Mouse (Mus musculus) forebrain, embryonic 10.5 days (tissue): ENCODE data around the gene Lrrc41. TPM values are rescaled to one million over a fixed set of nuclear protein-coding genes. Genes with fewer than 3 reads are reported as not detected.

Experiments used
- DNase-seq: peaks from one replicate; pipeline ENCODE4 v3.0.0-alpha.2; 2017; ENCODE audit warnings: low spot score; ENCODE audit errors: extremely low spot score
- H3K27ac ChIP-seq: fragments of 300-500 bp; sonication (generic); 2 replicates; pipeline ENCODE4 v1.5.1; 2016; ENCODE audit warnings: mild to moderate bottlenecking
- H3K27me3 ChIP-seq: fragments of 300-500 bp; sonication (generic); 2 replicates; pipeline ENCODE4 v1.6.1; 2016; ENCODE audit warnings: mild to moderate bottlenecking; ENCODE audit not compliant: poor library complexity, severe bottlenecking
- H3K36me3 ChIP-seq: fragments of 300-500 bp; sonication (generic); replicated peaks from 2 replicates; pipeline ENCODE4 v1.6.1; 2016; ENCODE audit warnings: mild to moderate bottlenecking, moderate library complexity
- H3K4me1 ChIP-seq: fragments of 300-500 bp; sonication (generic); 2 replicates; pipeline ENCODE4 v1.6.1; 2016
- H3K4me3 ChIP-seq: fragments of 300-500 bp; sonication (generic); 2 replicates; pipeline ENCODE4 v1.5.1; 2016; ENCODE audit warnings: mild to moderate bottlenecking, moderate library complexity
- H3K9me3 ChIP-seq: fragments of 300-500 bp; sonication (generic); 2 replicates; pipeline ENCODE4 v1.6.1; 2016; ENCODE audit warnings: mild to moderate bottlenecking, moderate library complexity
- WGBS: fragments of 180-500 bp; shearing (Covaris S2); methylation state at CpG from one replicate; pipeline ENCODE4 v1.1.7; 2016; 5-methylcytosine and 5-hydroxymethylcytosine counted together
- polyA plus RNA-seq: library from polyadenylated mRNA; unstranded; fragments of >200 nt; fragmentation: Nextera tagmentation; extraction: Ambion mirVana; gene quantifications from 2 replicates; pipeline ENCODE4 v1.2.1, GENCODE M21; 2016

Lrrc41 gene
- polyA plus RNA-seq, 1 experiment from 2014 or later, result 61.8 TPM

DNA sequence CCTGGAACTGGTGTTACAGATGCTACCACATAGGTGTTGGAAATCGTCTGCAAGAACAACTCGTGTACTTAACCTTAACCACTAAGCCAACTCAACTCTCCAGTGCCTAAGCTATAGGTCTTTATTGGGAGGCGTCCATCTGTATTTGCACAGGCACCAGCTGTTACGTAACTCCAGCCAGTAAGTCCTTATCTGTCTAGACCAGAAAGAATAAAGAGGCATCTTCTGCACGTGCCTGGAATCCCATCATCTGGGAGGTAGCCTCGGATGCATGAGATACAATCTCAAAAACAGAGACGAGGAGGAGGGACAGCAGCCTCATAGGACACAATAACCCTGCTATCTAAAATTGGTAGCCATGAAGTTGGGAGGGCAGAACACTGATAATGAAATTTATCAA, 25.9 kb downstream of the Lrrc41 start:
- peaks cover 100% of the 10 kb centered on the region for H3K36me3 ChIP-seq
- H3K27ac ChIP-seq, result no peak overlapping the region
- no peaks in the 10 kb centered on the region for H3K4me1 ChIP-seq
- DNase-seq, result no peak
- H3K9me3 ChIP-seq, result no peaks in the 10 kb centered on the region
- H3K4me3 ChIP-seq, result no peak overlapping the region
- WGBS, result 91% methylated on average over 7 of the region's 7 CpGs
- no peaks in the 10 kb centered on the region for H3K27me3 ChIP-seq

DNA sequence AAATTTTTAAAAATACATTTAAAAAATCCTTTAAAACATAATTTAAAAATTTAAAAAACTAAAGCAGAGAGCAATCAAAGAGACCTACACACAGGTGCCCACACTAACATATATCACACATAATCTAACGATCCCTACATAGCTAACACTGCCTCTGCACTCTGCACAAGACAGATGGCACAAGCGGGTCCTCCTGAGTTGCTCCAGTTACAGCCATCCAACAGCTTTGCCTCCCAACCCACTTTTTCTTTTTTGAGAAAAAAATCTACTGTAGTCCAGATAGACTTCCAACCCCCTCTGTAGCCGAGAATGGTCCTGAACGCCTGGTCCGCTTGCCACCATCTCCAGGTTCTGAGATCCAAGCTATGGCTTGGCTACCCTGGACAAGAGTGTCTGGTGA, 30.2 kb downstream of the Lrrc41 start:
- no peaks in the 10 kb centered on the region for H3K9me3 ChIP-seq
- no peak overlapping the region for H3K27ac ChIP-seq
- peaks cover 95% of the 10 kb centered on the region for H3K36me3 ChIP-seq
- H3K4me3 ChIP-seq, result no peak overlapping the region
- H3K4me1 ChIP-seq, result no peaks in the 10 kb centered on the region
- DNase-seq, result no peak
- H3K27me3 ChIP-seq, result no peaks in the 10 kb centered on the region
- WGBS, result 94% methylated on average over 5 of the region's 5 CpGs

DNA sequence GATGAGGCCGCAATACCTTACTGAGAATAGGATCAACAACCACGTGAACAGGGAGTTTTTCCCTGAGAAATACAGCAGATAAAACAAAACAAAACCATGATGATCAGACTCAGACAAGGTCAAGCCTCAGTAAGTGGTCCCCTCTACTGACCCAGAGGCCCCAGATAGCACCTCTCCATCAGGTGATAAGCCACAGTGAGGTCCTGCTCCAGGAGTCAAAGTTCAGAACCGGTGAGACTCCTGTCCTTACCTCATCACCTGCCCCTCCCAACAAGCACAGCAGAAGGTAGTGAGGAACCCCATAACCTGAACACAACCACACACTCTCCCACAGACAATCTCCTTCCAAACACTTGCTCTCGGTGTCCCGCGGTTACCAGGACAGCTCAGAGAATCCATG, 35.6 kb downstream of the Lrrc41 start:
- DNase-seq, result no peak
- no peaks in the 10 kb centered on the region for H3K9me3 ChIP-seq
- H3K27ac ChIP-seq, result no peak overlapping the region
- H3K36me3 ChIP-seq, result peaks cover 94% of the 10 kb centered on the region
- 94% methylated on average over 6 of the region's 6 CpGs for WGBS
- peaks cover 7% of the 10 kb centered on the region; the same call in 1 of the 2 replicates for H3K4me1 ChIP-seq
- no peak overlapping the region for H3K4me3 ChIP-seq
- H3K27me3 ChIP-seq, result no peaks in the 10 kb centered on the region

DNA sequence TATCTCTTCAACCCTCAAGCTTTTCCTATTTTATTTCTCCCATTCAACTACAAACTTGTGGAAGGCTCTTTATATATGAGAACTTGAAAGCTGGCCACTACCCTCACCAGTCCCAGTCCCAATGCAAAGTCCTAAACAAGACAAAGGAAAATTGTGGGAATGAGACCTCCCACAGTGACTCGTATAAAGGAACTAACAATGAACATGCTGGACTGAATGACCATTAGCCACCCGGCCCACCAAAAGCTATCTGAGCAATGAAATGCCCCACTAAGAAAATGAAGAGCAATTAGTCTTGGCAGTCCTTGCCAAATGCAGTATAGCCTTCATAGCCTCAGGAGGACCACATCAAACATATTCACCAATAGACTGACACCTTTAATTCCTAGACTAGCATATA, 36.4 kb downstream of the Lrrc41 start:
- Histone ChIP-seq H3K36me3 (peaks cover 95% of the 10 kb centered on the region), H3K27ac (no peak overlapping the region), H3K4me1 (peaks cover 7% of the 10 kb centered on the region; the same call in 1 of the 2 replicates), H3K4me3 (no peak overlapping the region), H3K9me3 (no peaks in the 10 kb centered on the region), H3K27me3 (no peaks in the 10 kb centered on the region)
- DNase-seq, result no peak
- WGBS, result 76% methylated on average over 2 of the region's 2 CpGs

DNA sequence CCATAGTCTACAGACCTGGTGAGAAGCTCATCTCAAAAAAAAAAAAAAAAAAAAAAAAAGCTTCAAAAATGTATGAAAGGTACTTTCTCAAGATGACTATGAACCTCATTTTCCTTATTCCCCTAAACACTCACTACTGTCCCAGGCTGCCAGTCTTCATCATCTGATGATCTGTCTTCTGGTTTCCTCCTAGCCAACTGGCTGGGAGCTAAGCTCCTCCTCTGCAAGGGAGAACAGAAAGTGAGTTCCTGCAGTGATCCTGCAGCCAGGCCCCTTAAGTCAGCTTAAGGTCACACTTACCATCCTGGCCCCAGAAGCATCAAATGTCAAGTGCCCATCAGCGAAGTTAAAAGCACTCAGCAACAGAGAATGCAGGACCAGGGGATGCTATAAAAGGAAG, 47.7 kb downstream of the Lrrc41 start:
- Histone ChIP-seq H3K4me1 (peaks cover 27% of the 10 kb centered on the region), H3K4me3 (peak overlapping the region; percentile 81), H3K36me3 (peaks cover 37% of the 10 kb centered on the region), H3K27me3 (no peaks in the 10 kb centered on the region), H3K9me3 (no peaks in the 10 kb centered on the region), H3K27ac (peak overlapping the region; percentile 87)
- WGBS, result 0% methylated on average over 1 of the region's 1 CpGs
- no peak for DNase-seq

DNA sequence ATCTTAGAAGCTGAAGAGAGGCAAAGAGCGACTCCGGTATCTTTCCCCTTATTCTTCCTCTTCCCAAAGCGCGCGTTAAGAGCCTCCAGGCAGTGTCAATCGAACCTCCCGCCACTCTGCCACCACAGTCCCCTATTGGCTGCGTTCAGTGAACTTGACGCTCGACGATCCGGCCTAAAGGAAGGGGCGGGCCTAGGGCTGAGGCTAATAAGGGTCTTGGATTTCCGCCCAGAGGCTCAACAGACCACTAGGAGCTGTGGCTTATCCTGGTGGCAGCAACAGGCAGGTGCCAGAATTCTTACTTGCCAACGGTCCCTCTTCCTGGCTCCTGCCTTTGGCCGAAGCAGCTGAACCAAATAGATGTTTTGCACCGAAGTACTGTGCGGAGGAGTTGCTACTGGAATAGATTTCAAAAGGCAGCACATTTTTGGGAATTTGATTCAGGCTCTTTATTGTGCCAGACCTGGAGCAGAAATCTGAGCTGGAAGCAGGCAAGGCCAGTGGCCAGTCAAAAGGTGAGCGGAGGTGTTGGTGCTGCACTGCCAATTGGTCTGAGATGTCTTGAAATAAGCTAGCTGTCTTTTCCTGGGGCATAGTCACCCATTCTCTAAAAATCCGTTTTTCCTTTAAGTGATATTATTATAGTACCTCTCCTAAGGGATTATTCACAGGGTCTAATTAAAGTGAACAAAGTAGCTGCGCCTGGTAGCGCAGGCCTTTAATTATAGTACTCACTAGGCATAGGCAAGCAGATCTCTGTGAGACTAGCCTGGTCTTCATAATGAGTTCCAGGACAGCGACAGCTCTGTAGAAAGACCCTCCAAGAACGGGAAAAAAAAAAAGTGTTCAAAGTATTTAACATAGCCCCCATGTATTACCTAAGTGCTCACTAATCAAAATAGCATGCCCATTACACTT, 48.8 kb downstream of the Lrrc41 start, which contains the start of the genes Rad54l and Pomgnt1:
TSS of gene Rad54l (minus strand) at position 89 of the 918 bp plus-strand sequence.
TSS of gene Pomgnt1 (plus strand) at position 239 of the 918 bp plus-strand sequence.
- H3K36me3 ChIP-seq, result peaks cover 27% of the 10 kb centered on the region
- no peaks in the 10 kb centered on the region for H3K27me3 ChIP-seq
- DNase-seq, result peak; percentile 93
- peak within 1 kb of the TSS; percentile 87 for H3K27ac ChIP-seq
- peaks cover 27% of the 10 kb centered on the region for H3K4me1 ChIP-seq
- WGBS, result 5% methylated on average over 24 of the region's 24 CpGs
- no peaks in the 10 kb centered on the region for H3K9me3 ChIP-seq
- H3K4me3 ChIP-seq, result peak within 1 kb of the TSS; percentile 81

DNA sequence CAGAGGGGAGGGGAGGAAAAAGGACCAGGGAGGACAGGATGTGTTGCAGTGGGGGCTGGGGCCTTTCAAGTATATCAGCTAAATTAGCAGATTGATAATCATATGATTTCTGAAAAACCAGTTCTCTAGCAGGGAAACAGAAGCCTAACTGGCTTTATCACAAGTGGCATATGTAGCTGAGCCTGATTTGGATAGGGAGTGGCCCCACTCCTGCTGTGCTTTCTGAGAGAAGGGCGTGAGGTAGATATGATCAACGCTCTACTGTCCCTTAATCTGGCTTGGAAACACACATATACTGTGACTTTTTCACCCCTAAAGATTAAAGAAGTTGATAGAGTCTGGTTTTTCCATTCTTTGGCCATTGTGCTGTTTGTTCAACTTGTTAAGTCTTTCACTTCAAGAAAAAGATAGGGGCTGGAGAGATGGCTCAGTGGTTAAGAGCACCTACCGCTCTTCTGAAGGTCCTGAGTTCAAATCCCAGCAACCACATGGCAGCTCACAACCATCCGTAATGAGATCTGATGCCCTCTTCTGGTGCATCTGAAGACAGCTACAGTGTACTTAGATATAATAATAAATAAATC, 50.8 kb downstream of the Lrrc41 start:
- Histone ChIP-seq H3K4me1 (peaks cover 27% of the 10 kb centered on the region), H3K9me3 (no peaks in the 10 kb centered on the region), H3K4me3 (no peak overlapping the region), H3K27ac (no peak overlapping the region), H3K36me3 (peaks cover 17% of the 10 kb centered on the region), H3K27me3 (no peaks in the 10 kb centered on the region)
- 93% methylated on average over 4 of the region's 4 CpGs for WGBS
- no peak for DNase-seq

DNA sequence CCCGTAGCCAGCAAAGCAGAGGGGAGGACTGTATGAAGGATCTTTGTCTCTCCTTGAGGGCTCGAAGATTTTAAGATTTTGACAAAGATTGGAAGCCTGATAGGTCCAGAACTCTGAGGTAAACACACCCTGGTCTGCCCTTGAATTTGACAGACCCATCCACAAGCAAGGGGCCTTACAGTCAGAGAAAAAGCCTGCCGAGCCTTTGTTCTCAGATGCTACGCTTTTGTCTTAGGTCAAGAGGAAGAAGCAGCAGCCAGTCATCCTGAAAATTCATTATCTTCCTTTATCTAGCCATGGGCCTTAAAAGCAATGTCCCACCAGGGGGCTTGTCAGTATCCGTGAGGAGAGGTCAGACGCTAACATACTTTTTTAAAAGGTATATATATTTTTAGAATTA, 52.9 kb downstream of the Lrrc41 start:
- Histone ChIP-seq H3K27me3 (no peaks in the 10 kb centered on the region), H3K27ac (no peak overlapping the region), H3K4me3 (no peak overlapping the region), H3K9me3 (no peaks in the 10 kb centered on the region), H3K4me1 (peaks cover 12% of the 10 kb centered on the region), H3K36me3 (peaks cover 16% of the 10 kb centered on the region)
- DNase-seq, result no peak
- WGBS, result 77% methylated on average over 6 of the region's 6 CpGs

DNA sequence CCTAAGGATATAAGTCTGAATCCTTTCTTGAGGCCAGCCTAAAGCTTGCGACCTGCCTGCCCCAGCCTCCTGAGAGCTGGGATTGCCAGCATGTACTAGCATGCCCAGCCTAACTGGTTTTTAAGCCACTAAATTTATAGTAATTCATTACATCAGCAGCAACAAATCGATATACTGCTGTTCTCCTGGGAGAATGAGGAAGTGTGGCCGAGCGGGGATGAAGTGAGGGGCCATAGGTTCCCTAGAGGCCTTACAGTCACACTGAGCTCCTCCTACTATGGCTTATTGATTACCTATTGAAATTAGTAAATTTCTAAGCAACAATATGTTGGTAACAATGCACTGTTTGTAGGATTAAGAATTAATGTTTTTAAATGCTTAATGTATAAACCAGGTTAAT, 58.1 kb downstream of the Lrrc41 start:
- DNase-seq, result no peak
- no peak overlapping the region for H3K27ac ChIP-seq
- H3K27me3 ChIP-seq, result no peaks in the 10 kb centered on the region
- H3K9me3 ChIP-seq, result no peaks in the 10 kb centered on the region
- 92% methylated on average over 4 of the region's 4 CpGs for WGBS
- H3K36me3 ChIP-seq, result peaks cover 25% of the 10 kb centered on the region
- no peak overlapping the region for H3K4me3 ChIP-seq
- 0 out of 2 replicates have a peak, but pooled peaks cover 4% of the 10 kb centered on the region for H3K4me1 ChIP-seq

DNA sequence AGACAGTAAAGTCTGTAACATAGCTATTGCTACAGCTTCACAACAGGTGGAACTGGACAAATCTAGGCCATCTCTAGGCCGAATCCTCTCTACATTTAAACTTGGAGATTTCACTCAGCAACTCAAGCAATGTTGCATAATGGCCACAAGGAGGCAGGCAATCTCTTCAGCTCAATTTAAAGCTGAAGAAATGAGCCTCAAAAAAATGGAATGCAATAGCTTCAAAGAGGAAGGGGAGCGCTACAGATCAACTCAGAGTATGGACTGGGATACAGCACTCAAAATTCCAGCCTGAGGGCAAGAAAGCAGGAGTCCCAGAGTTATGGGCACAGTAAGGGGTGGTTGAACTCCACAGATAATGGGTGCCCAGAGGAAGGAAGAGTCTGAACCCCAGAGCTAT, 59.9 kb downstream of the Lrrc41 start:
- WGBS, result 57% methylated on average over 2 of the region's 2 CpGs
- no peak for DNase-seq
- Histone ChIP-seq H3K4me3 (no peak overlapping the region), H3K36me3 (peaks cover 25% of the 10 kb centered on the region), H3K27me3 (no peaks in the 10 kb centered on the region), H3K27ac (no peak overlapping the region), H3K4me1 (0 out of 2 replicates have a peak, but pooled peaks cover 4% of the 10 kb centered on the region), H3K9me3 (no peaks in the 10 kb centered on the region)

DNA sequence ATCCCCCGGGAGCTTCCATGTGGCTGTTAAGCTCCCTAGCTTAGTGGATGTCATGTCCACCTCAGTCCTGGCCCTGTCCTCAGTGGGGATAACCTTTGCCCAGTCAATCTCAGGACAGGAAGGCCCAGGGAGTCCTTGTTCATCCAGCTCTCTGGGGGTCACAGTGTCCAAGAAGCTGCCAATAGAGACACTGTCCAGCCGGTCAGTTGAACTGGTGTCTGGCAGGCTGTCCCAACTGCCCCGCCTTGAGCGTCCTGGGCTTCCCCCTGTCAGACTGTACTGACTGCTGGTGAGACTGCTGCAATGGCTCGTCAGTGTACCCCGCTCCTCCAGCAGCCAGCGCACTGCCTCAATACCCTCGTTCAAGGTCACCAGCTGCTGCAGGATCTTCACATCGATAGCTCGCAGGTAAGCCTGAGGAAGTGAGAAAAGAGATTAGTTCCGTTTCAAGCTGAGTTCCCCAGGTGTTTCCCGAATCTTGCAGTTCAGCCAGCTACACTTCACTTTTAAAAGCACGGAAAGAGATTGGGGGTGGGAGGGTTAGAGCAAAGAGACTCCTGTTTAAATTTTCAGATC, 62.4 kb downstream of the Lrrc41 start:
- H3K4me1 ChIP-seq, result peaks cover 9% of the 10 kb centered on the region; the same call in 1 of the 2 replicates
- DNase-seq, result no peak
- H3K27ac ChIP-seq, result no peak overlapping the region
- H3K9me3 ChIP-seq, result no peaks in the 10 kb centered on the region
- no peak overlapping the region for H3K4me3 ChIP-seq
- 56% methylated on average over 13 of the region's 13 CpGs for WGBS
- H3K27me3 ChIP-seq, result peaks cover 8% of the 10 kb centered on the region
- 0 out of 2 replicates have a peak, but pooled peaks cover 8% of the 10 kb centered on the region for H3K36me3 ChIP-seq

DNA sequence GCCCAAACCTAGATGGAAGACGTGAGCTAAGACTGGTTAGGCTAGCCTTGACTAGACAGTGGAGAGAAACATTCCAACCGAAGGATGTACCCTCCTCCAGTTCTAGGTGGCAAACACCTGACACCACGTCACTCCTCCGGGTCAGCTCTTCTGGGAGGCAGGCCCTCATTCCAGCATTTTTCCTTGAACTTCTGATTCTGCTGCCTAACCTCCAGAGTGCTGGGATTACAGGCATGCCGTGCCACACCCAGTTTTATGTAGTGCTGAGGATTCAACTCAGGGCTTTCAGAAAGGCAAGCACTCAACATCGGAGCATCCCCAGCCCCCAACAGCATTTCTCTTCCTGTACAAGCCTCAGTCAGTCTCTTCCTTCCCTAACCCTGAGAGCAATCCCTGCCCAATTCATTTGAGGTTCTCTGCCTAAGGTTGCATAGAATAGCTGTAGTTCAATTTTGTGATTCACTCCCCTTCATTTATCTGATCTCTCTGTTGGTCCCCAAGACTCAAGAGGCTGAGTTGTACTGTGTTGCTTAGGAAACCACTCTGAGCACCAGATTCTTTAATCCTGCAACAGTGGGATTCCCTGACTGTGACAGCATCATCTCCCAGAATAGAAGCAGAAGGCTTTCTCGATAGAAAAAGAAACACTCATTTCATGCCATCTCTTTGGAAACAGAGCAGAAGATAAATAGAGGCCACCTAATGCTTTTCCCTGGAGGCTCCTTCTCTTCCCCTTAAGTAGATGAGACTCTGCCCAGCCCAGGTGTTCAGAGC, 65.9 kb downstream of the Lrrc41 start:
- Histone ChIP-seq H3K27ac (no peak overlapping the region), H3K36me3 (0 out of 2 replicates have a peak, but pooled peaks cover 4% of the 10 kb centered on the region), H3K4me3 (no peak overlapping the region), H3K27me3 (peaks cover 38% of the 10 kb centered on the region), H3K9me3 (no peaks in the 10 kb centered on the region), H3K4me1 (peaks cover 29% of the 10 kb centered on the region)
- DNase-seq, result no peak
- WGBS, result 87% methylated on average over 7 of the region's 7 CpGs
